Mouse (Mus musculus) CH12.LX (cell line): ENCODE results near the gene Rpl10a. TPM values are rescaled to one million over a fixed set of nuclear protein-coding genes. Genes with fewer than 3 reads are reported as not detected.
"Not testable (repeated sequence)": the region's sequence is repeated elsewhere in the genome, so short reads cannot be mapped to it uniquely, and the experiment has no call there.

ENCODE experiments used
- DNase-seq: peaks from one replicate; pipeline ENCODE4 v3.0.0-alpha.2; 2013; ENCODE audit errors: extremely low read depth
- H3K27ac ChIP-seq: 2 replicates; pipeline ENCODE4 v1.5.1; 2012; ENCODE audit warnings: low read depth, mild to moderate bottlenecking, control low read depth, moderate library complexity; ENCODE audit not compliant: insufficient read depth
- H3K27me3 ChIP-seq: replicated peaks from 2 replicates; pipeline ENCODE3; 2012; ENCODE audit warnings: inconsistent platforms
- H3K36me3 ChIP-seq, 2 experiments: replicated peaks in 1 of 2; 2 replicates each; pipeline versions ENCODE3 to v1.6.1; 2012; ENCODE audit warnings: inconsistent platforms in 1 of 2, low read length in 1 of 2, mild to moderate bottlenecking in 1 of 2, mixed read lengths in 1 of 2, moderate library complexity in 1 of 2; ENCODE audit not compliant: control insufficient read depth in 1 of 2, insufficient read depth in 1 of 2
- H3K4me1 ChIP-seq, 2 experiments: 2 replicates each; pipeline ENCODE4 v1.6.1; 2012; ENCODE audit warnings: inconsistent platforms in 1 of 2, moderate library complexity in 1 of 2; ENCODE audit not compliant: insufficient read depth in 2 of 2, control insufficient read depth in 1 of 2
- H3K4me2 ChIP-seq: 2 replicates; pipeline ENCODE4 v1.6.1; 2012; ENCODE audit warnings: low read depth, mild to moderate bottlenecking, control low read depth; ENCODE audit not compliant: poor library complexity, insufficient read depth, severe bottlenecking
- H3K4me3 ChIP-seq, 3 experiments: fragments of 150-350 bp in 1 of 3; sonication (generic) in 1 of 3; replicated peaks in 1 of 3; 2 replicates each; pipeline versions ENCODE3 to v1.5.1; 2011 to 2012; ENCODE audit warnings: low read depth in 2 of 3, low read length in 2 of 3, mild to moderate bottlenecking in 2 of 3, moderate library complexity in 2 of 3, control low read depth in 1 of 3, improper control_type of control experiment in 1 of 3, inconsistent platforms in 1 of 3, mixed read lengths in 1 of 3; ENCODE audit not compliant: poor library complexity in 1 of 3
- H3K79me2 ChIP-seq: replicated peaks from 2 replicates; pipeline ENCODE4 v1.6.1; 2012; ENCODE audit warnings: mild to moderate bottlenecking, moderate library complexity; ENCODE audit not compliant: control insufficient read depth, poor library complexity, insufficient read depth, severe bottlenecking; ENCODE audit errors: extremely low read depth
- H3K9ac ChIP-seq: 2 replicates; pipeline ENCODE4 v1.6.1; 2012; ENCODE audit warnings: low read depth, mild to moderate bottlenecking, control low read depth, moderate library complexity; ENCODE audit not compliant: insufficient read depth
- H3K9me3 ChIP-seq: replicated peaks from 2 replicates; pipeline ENCODE3; 2012; ENCODE audit warnings: low read length, inconsistent platforms, mixed read lengths
- CTCF ChIP-seq, 2 experiments: IDR thresholded peaks in 1 of 2; conservative IDR thresholded peaks in 1 of 2; 2 replicates each; pipeline ENCODE4 v1.5.1; 2011 to 2012; ENCODE audit warnings: low read depth in 2 of 2, low read length in 2 of 2, improper control_type of control experiment in 1 of 2, inconsistent platforms in 1 of 2, mild to moderate bottlenecking in 1 of 2, moderate library complexity in 1 of 2
- IRF4 ChIP-seq: IDR thresholded peaks from 2 replicates; pipeline ENCODE4 v1.6.1; 2014; ENCODE audit warnings: low read depth, mild to moderate bottlenecking, inconsistent platforms, low read length, improper control_type of control experiment
- KAT2A ChIP-seq: IDR thresholded peaks from 2 replicates; pipeline ENCODE4 v1.6.1; 2012; ENCODE audit warnings: low read length, improper control_type of control experiment, inconsistent platforms; ENCODE audit not compliant: insufficient replicate concordance
- MEF2A ChIP-seq: IDR thresholded peaks from 2 replicates; pipeline ENCODE4 v1.6.1; 2014; ENCODE audit warnings: low read depth, mild to moderate bottlenecking, inconsistent platforms, low read length, improper control_type of control experiment, borderline replicate concordance
- MYC ChIP-seq: IDR thresholded peaks from 2 replicates; pipeline ENCODE4 v1.6.1; 2011; ENCODE audit warnings: low read depth, mild to moderate bottlenecking, improper control_type of control experiment, low read length
- RAD21 ChIP-seq: IDR thresholded peaks from 2 replicates; pipeline ENCODE4 v1.6.1; 2011; ENCODE audit warnings: low read depth, mild to moderate bottlenecking, low read length, improper control_type of control experiment, moderate library complexity
- SIN3A ChIP-seq: IDR thresholded peaks from 2 replicates; pipeline ENCODE4 v1.6.1; 2012; ENCODE audit warnings: low read length, improper control_type of control experiment, inconsistent platforms
- TBP ChIP-seq: conservative IDR thresholded peaks from 2 replicates; pipeline ENCODE4 v1.6.1; 2011; ENCODE audit warnings: low read depth, low read length, improper control_type of control experiment
- UBTF ChIP-seq: IDR thresholded peaks from 2 replicates; pipeline ENCODE4 v1.6.1; 2012; ENCODE audit warnings: low read depth, mild to moderate bottlenecking, inconsistent platforms, low read length, improper control_type of control experiment, moderate library complexity
- USF1 ChIP-seq: IDR thresholded peaks from 2 replicates; pipeline ENCODE4 v1.6.1; 2014; ENCODE audit warnings: low read depth, mild to moderate bottlenecking, inconsistent platforms, low read length, improper control_type of control experiment
- ZKSCAN1 ChIP-seq: IDR thresholded peaks from 2 replicates; pipeline ENCODE4 v1.6.1; 2012; ENCODE audit warnings: low read depth, inconsistent platforms, low read length, improper control_type of control experiment, borderline replicate concordance
- ZMIZ1 ChIP-seq: IDR thresholded peaks from 2 replicates; pipeline ENCODE4 v1.6.1; 2012; ENCODE audit warnings: low read depth, mild to moderate bottlenecking, inconsistent platforms, low read length, improper control_type of control experiment
- dilution Hi-C: fragments of 300-500 bp; cut with MboI; formaldehyde crosslinking; loops from 2 replicates; pipeline ENCODE4 v1.14.3; 2020; ENCODE audit warnings: low sequenced_read_pairs; ENCODE audit not compliant: extremely low pct_unique_long_range_greater_than_20kb, extremely low pct_ligation_motif_present
- in situ Hi-C: fragments of 300-500 bp; cut with MboI; formaldehyde crosslinking; loops from 3 replicates; pipeline ENCODE4 v1.14.3; 2019; ENCODE audit warnings: low sequenced_read_pairs, low pct_ligation_motif_present, low pct_unique_long_range_greater_than_20kb, mixed read lengths
- polyA plus RNA-seq: library from polyadenylated mRNA; unstranded; fragments of >175 nt; gene quantifications from 2 replicates; pipeline ENCODE4 v1.2.1, GENCODE M21; 2012; ENCODE audit warnings: low read depth; ENCODE audit not compliant: insufficient read length
- total RNA-seq, 2 experiments: library from RNA; depleted of rRNA; stranded (reverse); fragments of 300-350 nt in 1 of 2; fragments of >200 nt in 1 of 2; gene quantifications; 2 replicates each; pipeline ENCODE4 v1.2.3; 2012 to 2014

Rpl10a gene
- total and polyA plus RNA-seq, 3 experiments, result 1,605 to 4,144 (median 3,467) TPM

- H3K9ac ChIP-seq, dilution Hi-C loops, H3K27ac ChIP-seq, H3K9me3 ChIP-seq, DNase-seq, H3K4me3 ChIP-seq, H3K4me2 ChIP-seq, H3K27me3 ChIP-seq, H3K79me2 ChIP-seq, H3K4me1 ChIP-seq: not testable (repeated sequence)
- peak in 1 of 2 experiments; percentile 19; a peak in 2 of 4 replicates for TF ChIP-seq CTCF (conservative IDR thresholded peaks at IDR 0.05 in 1 of 2, IDR thresholded peaks at IDR 0.05 in 1 of 2; ENCODE audit: low read depth in 2 of 2, low read length in 2 of 2)
- in situ Hi-C loops, result loop anchor here (25.0 kb wide), 1 partner anchor 237 kb away; the partner anchor contains the start of gene Tcp11
- H3K36me3 ChIP-seq, result peaks cover 33 to 82% of the 10 kb centered on the region in 2 experiments
Observed at GRCm38 (mm10) chr17:28324416-28324815, 3.9 kb upstream of the Rpl10a start.

GRCm38 (mm10) chr17:28325751-28326150, 2.5 kb upstream of the Rpl10a start:
- Histone ChIP-seq H3K4me3 (no peak overlapping the region), H3K79me2 (peaks cover 15% of the 10 kb centered on the region), H3K27ac (no peak overlapping the region), H3K4me2 (no peak overlapping the region), H3K4me1 (peaks cover 5 to 12% of the 10 kb centered on the region in 2 experiments), H3K9ac (no peak overlapping the region), H3K9me3 (peaks cover 7% of the 10 kb centered on the region), H3K27me3 (no peaks in the 10 kb centered on the region), H3K36me3 (peaks cover 43 to 83% of the 10 kb centered on the region in 2 experiments)
- in situ Hi-C loops (no loop called here), dilution Hi-C loops (no loop called here)
- TF ChIP-seq RAD21, result no peak
- no peak for TF ChIP-seq ZMIZ1
- no peak for TF ChIP-seq ZKSCAN1
- TF ChIP-seq MYC, result no peak
- no peak for TF ChIP-seq SIN3A
- no peak for TF ChIP-seq IRF4
- DNase-seq, result no peak

- TF ChIP-seq UBTF (no peak), KAT2A (no peak), USF1 (no peak), SIN3A (no peak), TBP (no peak), MEF2A (no peak)
- TF ChIP-seq, all 38 proteins: peak for 0
- Histone ChIP-seq H3K9me3 (peaks cover 7% of the 10 kb centered on the region), H3K4me3 (no peak overlapping the region), H3K4me2 (no peak overlapping the region), H3K9ac (no peak overlapping the region), H3K4me1 (peaks cover 5 to 20% of the 10 kb centered on the region in 2 experiments), H3K79me2 (peaks cover 15% of the 10 kb centered on the region), H3K27ac (no peak overlapping the region), H3K36me3 (peaks cover 46 to 81% of the 10 kb centered on the region in 2 experiments), H3K27me3 (no peaks in the 10 kb centered on the region)
- in situ Hi-C loops (no loop called here), dilution Hi-C loops (no loop called here)
- DNase-seq, result no peak
Observed at GRCm38 (mm10) chr17:28326951-28327350, 1.3 kb upstream of the Rpl10a start.
